Comparison of ENCODE assay signal across 8 mouse cellular contexts in the genomic region with DNA sequence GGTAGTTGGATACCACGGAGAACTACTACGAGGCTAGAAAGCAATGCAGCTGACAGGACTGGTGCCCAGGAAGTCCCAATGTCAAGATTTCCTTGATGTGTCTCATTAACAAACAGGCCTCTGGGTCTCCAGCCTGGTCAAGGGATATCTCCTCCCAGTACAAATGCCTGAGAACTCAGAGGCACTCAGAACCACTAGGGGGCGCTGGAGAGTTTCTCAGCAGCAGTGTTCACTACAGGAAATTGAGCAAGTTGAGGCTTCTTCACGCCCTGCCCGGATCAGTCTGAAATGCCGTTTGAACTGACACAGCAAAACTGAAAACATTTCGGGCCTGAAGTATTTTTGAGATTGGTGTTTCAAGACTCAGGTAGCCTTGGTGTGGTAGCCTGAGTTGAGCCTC. TPM values are rescaled to one million over a fixed set of nuclear protein-coding genes. Genes with fewer than 3 reads are reported as not detected.
DNase-seq lines count a peak whose midpoint lies in the region; ATAC-seq and TF ChIP-seq lines count a peak whose summit lies in the region.

No protein-coding gene starts in this region.

- peak; percentile 83 for ATAC-seq in forebrain, postnatal 0 days
- ATAC-seq in megakaryocyte-erythroid progenitor cell, adult 5-6 weeks (replicated peaks; ENCODE audit: low FRiP score, low TSS enrichment, poor library complexity, severe bottlenecking): peak; percentile 71
- ATAC-seq in activated CD4-positive, CD25-positive, alpha-beta regulatory T cell, adult 4 months: no peak

- H3K4me2 ChIP-seq in forebrain, postnatal 0 days (ENCODE audit: low read depth): no peak overlapping the region

- H3K36me3 ChIP-seq in forebrain, postnatal 0 days (ENCODE audit: insufficient read depth): no peaks in the 10 kb centered on the region

- H3K9me3 ChIP-seq in forebrain, postnatal 0 days (ENCODE audit: low read length): no peaks in the 10 kb centered on the region

- DNase-seq in R1 (ENCODE audit: low read depth, low spot score): peak; percentile 94
- DNase-seq in cerebellum, adult 18-20 months: peak; percentile 87 to 92
- DNase-seq in forebrain, postnatal 0 days: peak; percentile 91
- peak; percentile 96 for DNase-seq in heart, postnatal 4 days
- peak; percentile 66 for DNase-seq in left cerebral cortex, adult 11 months (ENCODE audit: low spot score)
- peak; percentile 72 for DNase-seq in skeletal muscle tissue, adult 2 months (ENCODE audit: low read depth, low spot score)

- peaks cover 51% of the 10 kb centered on the region for H3K27me3 ChIP-seq in forebrain, postnatal 0 days (ENCODE audit: insufficient read depth, low read length)

- 4% methylated on average over 7 of the region's 7 CpGs for WGBS in forebrain, postnatal 0 days

- no peak overlapping the region for H3K4me3 ChIP-seq in forebrain, postnatal 0 days (ENCODE audit: low read depth, low read length)

- H3K27ac ChIP-seq in forebrain, postnatal 0 days (ENCODE audit: low read depth, low read length): no peak overlapping the region

- TF ChIP-seq CTCF in forebrain, postnatal 0 days (IDR thresholded peaks at IDR 0.05; ENCODE audit: low read depth): peak; percentile 96

- H3K4me1 ChIP-seq in forebrain, postnatal 0 days (ENCODE audit: insufficient read depth): no peaks in the 10 kb centered on the region

- H3K9ac ChIP-seq in forebrain, postnatal 0 days: no peak overlapping the region

RNA-seq across cellular contexts. Expression of gene Col13a1, which starts 1.5 kb away (rescaled TPM):
- 2.4 and 3.7 TPM in 2 replicates for total RNA-seq in forebrain, postnatal 0 days (2014; rRNA removed)
- 1.1 and 1.6 TPM in 2 replicates for polyA plus RNA-seq in forebrain, postnatal 0 days (2015; fragmentation: Nextera tagmentation; extraction: Ambion mirVana)
- total RNA-seq in heart, postnatal 4 days (2021): 1 to 10 TPM; 1.8 to 2.5 TPM
- total RNA-seq in megakaryocyte-erythroid progenitor cell, adult 5-6 weeks (2014; fragmentation: Nextera tagmentation): not detected in 2 replicates
- total RNA-seq in megakaryocyte-erythroid progenitor cell, adult 5-6 weeks (2017): not detected in 2 replicates
- polyA plus RNA-seq in activated CD4-positive, CD25-positive, alpha-beta regulatory T cell, adult 4 months (2017; shearing (Covaris generic)): not detected
